Mouse (Mus musculus): ENCODE results near the gene Odf2l. TPM values are rescaled to one million over a fixed set of nuclear protein-coding genes. Genes with fewer than 3 reads are reported as not detected.

The Odf2l gene
- 3.9 TPM for polyA plus RNA-seq (2012; fragmentation: generic; extraction: Trizol)

DNA sequence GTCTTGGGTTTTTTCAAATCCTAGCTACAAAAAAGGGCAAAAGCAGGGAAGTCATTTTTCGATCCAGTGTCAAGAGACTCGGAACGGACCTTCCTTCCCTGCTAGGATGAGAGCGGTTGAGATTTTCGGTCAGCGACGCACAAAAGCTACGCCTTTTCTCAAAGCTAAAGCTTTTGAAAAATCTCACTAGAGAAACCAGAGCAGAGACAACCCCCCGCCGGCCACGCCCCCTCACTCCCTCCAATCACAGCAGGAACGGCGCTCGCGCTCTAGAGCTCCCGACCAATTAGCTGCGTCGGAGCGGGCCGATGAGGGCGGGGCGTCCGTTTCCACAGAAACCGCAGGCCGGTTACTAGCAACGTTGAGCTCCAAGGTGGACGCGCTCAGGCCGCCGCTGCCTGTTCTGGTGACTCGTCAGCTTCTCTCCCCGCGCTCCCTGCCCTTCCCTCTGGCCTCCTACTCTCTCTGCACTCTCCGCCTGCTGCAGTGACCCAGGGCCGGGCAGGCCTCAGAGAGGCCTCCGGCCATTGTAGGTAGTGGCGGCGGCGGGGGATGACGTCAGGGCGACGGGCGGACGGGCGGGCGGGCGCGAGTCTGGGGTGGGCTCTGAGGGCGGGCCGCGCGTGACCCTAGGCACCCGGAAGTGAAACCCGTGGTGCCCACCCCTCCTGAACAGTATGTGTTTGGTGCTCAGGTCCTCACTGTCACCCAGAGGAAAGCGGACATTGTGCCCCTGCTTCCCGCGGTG is at the start of gene Odf2l:
Gene Odf2l (plus strand): TSS at position 335 of the 748 bp plus-strand sequence.
- Histone ChIP-seq H3K4me3 (peak within 1 kb of the TSS; percentile 92), H3K36me3 (ENCODE audit: control insufficient read depth, insufficient read depth) (no peaks in the 10 kb centered on the region), H3K4me2 (ENCODE audit: low read depth) (peak within 1 kb of the TSS; percentile 81), H3K79me2 (ENCODE audit: control insufficient read depth, insufficient read depth) (peaks cover 7% of the 10 kb centered on the region), H3K27me3 (ENCODE audit: control insufficient read depth, insufficient read depth, insufficient read length) (no peaks in the 10 kb centered on the region), H3ac (ENCODE audit: control insufficient read depth, insufficient read length) (peak within 1 kb of the TSS; percentile 69)
- TF ChIP-seq CEBPB (IDR thresholded peaks at IDR 0.05; ENCODE audit: insufficient read depth, poor library complexity, severe bottlenecking), result no peak
- TF ChIP-seq POLR2AphosphoS2 (IDR thresholded peaks at IDR 0.05; ENCODE audit: insufficient read length, low read depth), result peak; percentile 78
- TF ChIP-seq SRF (IDR thresholded peaks at IDR 0.05; ENCODE audit: control insufficient read depth, insufficient read length, low read depth), result peak; percentile 2
- TF ChIP-seq E2F4 (IDR thresholded peaks at IDR 0.05; ENCODE audit: insufficient read depth), result peak; percentile 53
- TF ChIP-seq MYOG (IDR thresholded peaks at IDR 0.05; ENCODE audit: control insufficient read depth in 1 of 3, insufficient read depth in 1 of 3, insufficient read length in 2 of 3, low read depth in 2 of 3), result no peak
- TF ChIP-seq POLR2A (IDR thresholded peaks at IDR 0.05; ENCODE audit: insufficient read length, low read depth), result peak; percentile 67
- no peak for TF ChIP-seq MAX (IDR thresholded peaks at IDR 0.05; ENCODE audit: low read depth)
- TF ChIP-seq TCF12 (IDR thresholded peaks at IDR 0.05; ENCODE audit: insufficient read depth, poor library complexity, severe bottlenecking), result no peak
- no peak for TF ChIP-seq TCF3 (IDR thresholded peaks at IDR 0.05; ENCODE audit: insufficient read length, low read depth)

DNA sequence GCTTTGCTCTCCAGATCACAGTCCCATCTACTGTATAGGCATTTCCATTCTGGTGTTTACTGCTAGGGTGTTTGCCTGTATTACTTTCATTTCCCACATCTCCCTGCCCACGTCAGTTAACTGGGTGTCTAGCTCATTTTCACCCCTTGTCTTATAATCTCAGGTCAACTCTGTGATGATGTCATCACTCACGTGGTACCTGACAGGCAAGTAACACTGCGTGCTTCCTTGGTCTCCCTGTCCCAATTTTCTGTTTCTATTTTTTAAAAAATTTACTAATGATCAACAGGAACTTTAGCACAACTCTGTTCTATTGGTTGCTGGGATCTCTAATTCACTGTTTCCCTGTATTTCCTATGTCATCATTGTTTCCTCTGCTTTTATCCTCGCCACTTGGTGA is 49.4 kb upstream of the Odf2l start:
- H3K36me3 ChIP-seq (ENCODE audit: control insufficient read depth, insufficient read depth), result no peaks in the 10 kb centered on the region
- TF ChIP-seq MAX (IDR thresholded peaks at IDR 0.05; ENCODE audit: low read depth) (no peak), MYOD1 (IDR thresholded peaks at IDR 0.05; ENCODE audit: control insufficient read depth in 1 of 3, insufficient read length in 2 of 3, low read depth in 2 of 3) (no peak), POLR2AphosphoS2 (IDR thresholded peaks at IDR 0.05; ENCODE audit: insufficient read length, low read depth) (no peak), TCF12 (IDR thresholded peaks at IDR 0.05; ENCODE audit: insufficient read depth, poor library complexity, severe bottlenecking) (no peak)
- H3K4me2 ChIP-seq (ENCODE audit: low read depth), result no peak overlapping the region
- H3K79me2 ChIP-seq (ENCODE audit: control insufficient read depth, insufficient read depth), result no peaks in the 10 kb centered on the region
- no peak overlapping the region for H3K4me3 ChIP-seq
- no peaks in the 10 kb centered on the region for H3K27me3 ChIP-seq (ENCODE audit: control insufficient read depth, insufficient read depth, insufficient read length)
- no peak overlapping the region for H3ac ChIP-seq (ENCODE audit: control insufficient read depth, insufficient read length)

DNA sequence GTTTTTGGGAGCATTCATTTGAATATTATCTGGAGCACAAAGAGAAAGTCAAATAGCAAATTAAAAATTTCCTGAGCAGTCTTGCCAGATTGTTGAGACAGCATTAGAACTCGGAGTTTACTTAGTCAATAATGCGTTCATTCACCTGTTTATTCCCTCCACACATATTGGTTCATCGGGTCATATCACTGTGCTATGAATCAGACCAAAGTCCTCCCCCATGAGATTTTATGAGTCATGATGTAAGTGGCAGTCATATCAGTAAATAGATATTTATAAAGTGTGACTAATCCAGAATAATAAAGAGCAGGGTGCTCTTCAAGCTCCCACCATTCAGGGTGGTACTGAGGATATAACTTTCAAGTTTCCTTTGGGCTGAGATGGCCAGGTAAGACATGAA is 46.0 kb upstream of the Odf2l start:
- Histone ChIP-seq H3K4me2 (ENCODE audit: low read depth) (no peak overlapping the region), H3K4me3 (no peak overlapping the region), H3K79me2 (ENCODE audit: control insufficient read depth, insufficient read depth) (no peaks in the 10 kb centered on the region), H3K27me3 (ENCODE audit: control insufficient read depth, insufficient read depth, insufficient read length) (no peaks in the 10 kb centered on the region), H3K36me3 (ENCODE audit: control insufficient read depth, insufficient read depth) (no peaks in the 10 kb centered on the region), H3ac (ENCODE audit: control insufficient read depth, insufficient read length) (no peak overlapping the region)
- TF ChIP-seq TCF12 (IDR thresholded peaks at IDR 0.05; ENCODE audit: insufficient read depth, poor library complexity, severe bottlenecking) (no peak), REST (IDR thresholded peaks at IDR 0.05; ENCODE audit: insufficient read depth, insufficient read length) (no peak), USF1 (IDR thresholded peaks at IDR 0.05; ENCODE audit: low read depth) (no peak), POLR2AphosphoS2 (IDR thresholded peaks at IDR 0.05; ENCODE audit: insufficient read length, low read depth) (no peak), POLR2A (IDR thresholded peaks at IDR 0.05; ENCODE audit: insufficient read length, low read depth) (no peak), TCF3 (IDR thresholded peaks at IDR 0.05; ENCODE audit: insufficient read length, low read depth) (no peak), MYOD1 (IDR thresholded peaks at IDR 0.05; ENCODE audit: control insufficient read depth in 1 of 3, insufficient read length in 2 of 3, low read depth in 2 of 3) (no peak), MYOG (IDR thresholded peaks at IDR 0.05; ENCODE audit: control insufficient read depth in 1 of 3, insufficient read depth in 1 of 3, insufficient read length in 2 of 3, low read depth in 2 of 3) (no peak), MAX (IDR thresholded peaks at IDR 0.05; ENCODE audit: low read depth) (no peak), SRF (IDR thresholded peaks at IDR 0.05; ENCODE audit: control insufficient read depth, insufficient read length, low read depth) (no peak), CEBPB (IDR thresholded peaks at IDR 0.05; ENCODE audit: insufficient read depth, poor library complexity, severe bottlenecking) (no peak), E2F4 (IDR thresholded peaks at IDR 0.05; ENCODE audit: insufficient read depth) (no peak)

DNA sequence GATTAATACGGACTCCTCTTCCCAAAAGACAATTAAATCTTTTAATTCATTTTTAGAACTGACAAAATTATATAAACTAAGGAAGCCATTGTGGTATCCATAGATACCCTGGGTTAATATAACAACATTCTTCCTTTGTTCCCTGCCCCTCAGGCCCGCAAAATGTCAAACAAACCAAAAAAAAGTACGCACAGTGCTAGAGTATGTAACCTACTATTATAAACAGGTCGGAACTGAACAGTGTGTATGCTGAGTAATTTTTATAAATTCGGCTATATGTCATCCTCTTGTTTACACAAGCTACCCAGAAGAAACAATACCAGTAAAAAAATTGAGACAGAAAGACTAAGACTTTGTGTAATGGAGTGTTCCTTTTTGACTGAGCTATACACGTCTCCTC is 40.0 kb upstream of the Odf2l start:
- Histone ChIP-seq H3ac (ENCODE audit: control insufficient read depth, insufficient read length) (no peak overlapping the region), H3K4me2 (ENCODE audit: low read depth) (no peak overlapping the region), H3K36me3 (ENCODE audit: control insufficient read depth, insufficient read depth) (no peaks in the 10 kb centered on the region), H3K79me2 (ENCODE audit: control insufficient read depth, insufficient read depth) (no peaks in the 10 kb centered on the region), H3K4me3 (no peak overlapping the region), H3K27me3 (ENCODE audit: control insufficient read depth, insufficient read depth, insufficient read length) (no peaks in the 10 kb centered on the region)
- TF ChIP-seq E2F4 (IDR thresholded peaks at IDR 0.05; ENCODE audit: insufficient read depth), result no peak
- TF ChIP-seq SRF (IDR thresholded peaks at IDR 0.05; ENCODE audit: control insufficient read depth, insufficient read length, low read depth), result no peak
- no peak for TF ChIP-seq POLR2A (IDR thresholded peaks at IDR 0.05; ENCODE audit: insufficient read length, low read depth)
- TF ChIP-seq TCF3 (IDR thresholded peaks at IDR 0.05; ENCODE audit: insufficient read length, low read depth), result no peak
- TF ChIP-seq CEBPB (IDR thresholded peaks at IDR 0.05; ENCODE audit: insufficient read depth, poor library complexity, severe bottlenecking), result no peak
- TF ChIP-seq TCF12 (IDR thresholded peaks at IDR 0.05; ENCODE audit: insufficient read depth, poor library complexity, severe bottlenecking), result no peak
- TF ChIP-seq POLR2AphosphoS2 (IDR thresholded peaks at IDR 0.05; ENCODE audit: insufficient read length, low read depth), result no peak
- no peak for TF ChIP-seq MAX (IDR thresholded peaks at IDR 0.05; ENCODE audit: low read depth)
- TF ChIP-seq REST (IDR thresholded peaks at IDR 0.05; ENCODE audit: insufficient read depth, insufficient read length), result no peak
- no peak for TF ChIP-seq MYOG (IDR thresholded peaks at IDR 0.05; ENCODE audit: control insufficient read depth in 1 of 3, insufficient read depth in 1 of 3, insufficient read length in 2 of 3, low read depth in 2 of 3)
- TF ChIP-seq USF1 (IDR thresholded peaks at IDR 0.05; ENCODE audit: low read depth), result no peak
- TF ChIP-seq MYOD1 (IDR thresholded peaks at IDR 0.05; ENCODE audit: control insufficient read depth in 1 of 3, insufficient read length in 2 of 3, low read depth in 2 of 3), result no peak

All from myocyte (in vitro differentiated cells).